Mouse (Mus musculus): ENCODE measurements around the gene Stpg3.

The Stpg3 gene

GRCm38 (mm10) chr2:25234551-25235220 lies 20.2 kb upstream of the Stpg3 start:
- no peak for DNase-seq

GRCm38 (mm10) chr2:25234050-25234449 lies 19.6 kb upstream of the Stpg3 start, which contains the start of gene Slc34a3:
Gene Slc34a3, minus strand, starts transcription at chr2:25234364.
- no peak for DNase-seq

- no peak for DNase-seq
Observed at GRCm38 (mm10) chr2:25233421-25233820, 19.0 kb upstream of the Stpg3 start.

- DNase-seq, result peak; percentile 88
Observed at GRCm38 (mm10) chr2:25231038-25231437, 16.6 kb upstream of the Stpg3 start.

GRCm38 (mm10) chr2:25230581-25230980 lies 16.1 kb upstream of the Stpg3 start:
- DNase-seq, result peak; percentile 91

- DNase-seq, result peak; percentile 92
Observed at GRCm38 (mm10) chr2:25229582-25229981, 15.1 kb upstream of the Stpg3 start.

- peak; percentile 95 for DNase-seq
Observed at GRCm38 (mm10) chr2:25228995-25229530, 14.6 kb upstream of the Stpg3 start.

GRCm38 (mm10) chr2:25228431-25228889 lies 14.0 kb upstream of the Stpg3 start:
- peak; percentile 99 for DNase-seq

GRCm38 (mm10) chr2:25227406-25227805 lies 13.0 kb upstream of the Stpg3 start:
- DNase-seq, result no peak

- peak; percentile 93 for DNase-seq
Observed at GRCm38 (mm10) chr2:25226864-25227263, 12.4 kb upstream of the Stpg3 start.

- DNase-seq, result peak; percentile 91
Observed at GRCm38 (mm10) chr2:25225811-25226379, 11.5 kb upstream of the Stpg3 start.

GRCm38 (mm10) chr2:25224766-25225752 lies 10.6 kb upstream of the Stpg3 start:
- DNase-seq, result peak; percentile 100

- DNase-seq, result no peak
Observed at GRCm38 (mm10) chr2:25224492-25224765, 10.0 kb upstream of the Stpg3 start, which contains the start of gene Tubb4b. Gene Tubb4b, minus strand, starts transcription at chr2:25224702.

GRCm38 (mm10) chr2:25223681-25224491 lies 9.4 kb upstream of the Stpg3 start:
- peak; percentile 99 for DNase-seq

- DNase-seq, result peak; percentile 87
Observed at GRCm38 (mm10) chr2:25221331-25221772, 6.9 kb upstream of the Stpg3 start.

- DNase-seq, result no peak
Observed at GRCm38 (mm10) chr2:25218445-25218844, 4.0 kb upstream of the Stpg3 start, which contains the start of gene Fam166a. Gene Fam166a, plus strand, starts transcription at chr2:25218745.

GRCm38 (mm10) chr2:25217666-25218065 lies 3.2 kb upstream of the Stpg3 start:
- no peak for DNase-seq

GRCm38 (mm10) chr2:25213266-25213865 lies 1.1 kb downstream of the Stpg3 start:
- DNase-seq, result peak; percentile 86

GRCm38 (mm10) chr2:25211121-25211670 lies 3.2 kb downstream of the Stpg3 start, which contains the start of gene Nelfb:
Gene Nelfb, minus strand, starts transcription at chr2:25211489.
- DNase-seq, result peak; percentile 99

GRCm38 (mm10) chr2:25210686-25211085 lies 3.8 kb downstream of the Stpg3 start:
- DNase-seq, result no peak

- no peak for DNase-seq
Observed at GRCm38 (mm10) chr2:25207593-25207992, 6.8 kb downstream of the Stpg3 start.
